Mouse (Mus musculus): ENCODE measurements at regions not wholly inside any gene's neighbourhood (a gene's known extent, or its start where the extent isn't known, plus 50 kb on each side); places are given as distances from the start of the nearest gene placed in this dataset.

- DNase-seq (ENCODE audit: low spot score in 2 of 2) = no peak
Measured at GRCm38 (mm10) chr5:47115882-47116281, 867.1 kb upstream of the Slit2 start.

GRCm38 (mm10) chr5:47095703-47096102 lies 887.2 kb upstream of the Slit2 start:
- no peak for DNase-seq (ENCODE audit: low spot score in 2 of 2)

- DNase-seq (ENCODE audit: low spot score in 2 of 2) = no peak
Measured at GRCm38 (mm10) chr5:47052942-47053341, 930.0 kb upstream of the Slit2 start.

GRCm38 (mm10) chr5:47036752-47037151 lies 946.2 kb upstream of the Slit2 start:
- no peak for DNase-seq (ENCODE audit: low spot score in 2 of 2)

- peak in 1 of 2 experiments; percentile 32 for DNase-seq (ENCODE audit: low spot score in 2 of 2)
Measured at GRCm38 (mm10) chr5:47034021-47034420, 948.9 kb upstream of the Slit2 start.

GRCm38 (mm10) chr5:47014351-47014750 lies 968.6 kb upstream of the Slit2 start:
- peak; percentile 36 to 50 for DNase-seq (ENCODE audit: low spot score in 2 of 2)

- DNase-seq (ENCODE audit: low spot score in 2 of 2) = no peak
Measured at GRCm38 (mm10) chr5:46992557-46992956, 990.4 kb upstream of the Slit2 start.

- no peak for DNase-seq (ENCODE audit: low spot score in 2 of 2)
Measured at GRCm38 (mm10) chr5:46986519-46986918, 996.4 kb upstream of the Slit2 start.

- no peak for DNase-seq (ENCODE audit: low spot score in 2 of 2)
Measured at GRCm38 (mm10) chr5:46980326-46980725, 1002.6 kb upstream of the Slit2 start.

GRCm38 (mm10) chr5:46968870-46969436 lies 1014.0 kb upstream of the Slit2 start:
- no peak for DNase-seq (ENCODE audit: low spot score in 2 of 2)

- DNase-seq (ENCODE audit: low spot score in 2 of 2) = peak; percentile 17 to 20
Measured at GRCm38 (mm10) chr5:46960749-46961148, 1022.2 kb upstream of the Slit2 start.

GRCm38 (mm10) chr5:46926324-46926723 lies 1056.6 kb upstream of the Slit2 start:
- no peak for DNase-seq (ENCODE audit: low spot score in 2 of 2)

- DNase-seq (ENCODE audit: low spot score in 2 of 2) = no peak
Measured at GRCm38 (mm10) chr5:46901909-46902308, 1044.5 kb upstream of the Lcorl start.

GRCm38 (mm10) chr5:46894037-46894436 lies 1036.6 kb upstream of the Lcorl start:
- DNase-seq (ENCODE audit: low spot score in 2 of 2) = no peak

GRCm38 (mm10) chr5:46883956-46884355 lies 1026.5 kb upstream of the Lcorl start:
- no peak for DNase-seq (ENCODE audit: low spot score in 2 of 2)

- no peak for DNase-seq (ENCODE audit: low spot score in 2 of 2)
Measured at GRCm38 (mm10) chr5:46856837-46857236, 999.4 kb upstream of the Lcorl start.

GRCm38 (mm10) chr5:46845175-46845574 lies 987.8 kb upstream of the Lcorl start:
- no peak for DNase-seq (ENCODE audit: low spot score in 2 of 2)

GRCm38 (mm10) chr5:46836810-46837209 lies 979.4 kb upstream of the Lcorl start:
- DNase-seq (ENCODE audit: low spot score in 2 of 2) = no peak

- DNase-seq (ENCODE audit: low spot score in 2 of 2) = no peak
Measured at GRCm38 (mm10) chr5:46830797-46831618, 973.6 kb upstream of the Lcorl start.

- no peak for DNase-seq (ENCODE audit: low spot score in 2 of 2)
Measured at GRCm38 (mm10) chr5:46830114-46830513, 972.7 kb upstream of the Lcorl start.

- no peak for DNase-seq (ENCODE audit: low spot score in 2 of 2)
Measured at GRCm38 (mm10) chr5:46826381-46826780, 969.0 kb upstream of the Lcorl start.

- DNase-seq (ENCODE audit: low spot score in 2 of 2) = no peak
Measured at GRCm38 (mm10) chr5:46824934-46825333, 967.5 kb upstream of the Lcorl start.

- DNase-seq (ENCODE audit: low spot score in 2 of 2) = no peak
Measured at GRCm38 (mm10) chr5:46795102-46795501, 937.7 kb upstream of the Lcorl start.
